Mouse (Mus musculus) E14TG2a.4 (cell line): ENCODE measurements at regions not wholly inside any gene's neighbourhood (a gene's known extent, or its start where the extent isn't known, plus 50 kb on each side); places are given as distances from the start of the nearest gene placed in this dataset.

ENCODE experiments used
- CTCF ChIP-seq: conservative IDR thresholded peaks from 2 replicates; pipeline ENCODE4 v1.5.1; 2014; ENCODE audit warnings: low read length
- NANOG ChIP-seq: IDR thresholded peaks from 2 replicates; pipeline ENCODE4 v1.6.1; 2014; ENCODE audit warnings: borderline replicate concordance, low read length, mixed read lengths
- POU5F1 ChIP-seq: IDR thresholded peaks from 2 replicates; pipeline ENCODE4 v1.6.1; 2014; ENCODE audit warnings: low read length, borderline replicate concordance

- TF ChIP-seq CTCF (no peak), POU5F1 (no peak), NANOG (no peak)
Observed at GRCm38 (mm10) chr2:174548776-174549175, 75.9 kb upstream of the Prelid3b start.
